Mouse (Mus musculus) olfactory bulb, adult 2 months (tissue): ENCODE results near the gene Fos.

Experiments used
- CTCF ChIP-seq: fragments of 200-500 bp; IDR thresholded peaks from 2 replicates; pipeline ENCODE4 v1.5.1; 2012; ENCODE audit warnings: low read depth, mild to moderate bottlenecking, low read length, moderate library complexity; ENCODE audit not compliant: insufficient read depth
- POLR2A ChIP-seq: fragments of 200-500 bp; IDR thresholded peaks from 2 replicates; pipeline ENCODE4 v1.6.1; 2012; ENCODE audit warnings: mild to moderate bottlenecking, low read depth, low read length, moderate library complexity; ENCODE audit not compliant: insufficient read depth

DNA sequence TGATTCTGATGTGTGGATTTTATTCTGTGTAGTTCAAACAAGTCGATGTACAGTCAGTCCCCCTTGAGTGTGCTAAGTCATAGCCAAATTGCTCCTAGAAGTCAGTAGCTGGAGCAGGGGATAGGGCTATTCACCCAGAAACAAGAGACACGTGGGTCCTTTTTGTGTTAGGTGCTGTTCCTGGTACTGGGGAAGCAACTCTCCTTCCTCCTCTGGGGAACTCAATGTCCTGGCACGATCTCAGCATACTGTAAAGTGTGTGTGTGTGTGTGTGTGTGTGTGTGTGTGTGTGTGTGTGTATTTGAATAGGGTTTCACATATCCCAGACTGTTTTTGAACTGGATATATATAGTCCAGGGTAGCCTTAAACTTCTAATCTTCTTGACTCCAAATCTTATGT is 8.8 kb upstream of the Fos start:
- no peak for TF ChIP-seq CTCF
- no peak for TF ChIP-seq POLR2A
